Mouse (Mus musculus): ENCODE measurements around the gene Pcbp3. TPM values are rescaled to one million over a fixed set of nuclear protein-coding genes. Genes with fewer than 3 reads are reported as not detected.

The Pcbp3 gene
- polyA plus RNA-seq, 1 experiment: 235 TPM

- H3K4me1 ChIP-seq (ENCODE audit: control insufficient read depth, insufficient read depth, low read length): no peaks in the 10 kb centered on the region
- H3K36me3 ChIP-seq (ENCODE audit: control insufficient read depth, insufficient read depth, low read length): no peaks in the 10 kb centered on the region; the same call in 1 of the 2 replicates
- H3K4me3 ChIP-seq (ENCODE audit: control insufficient read depth, low read depth, low read length): no peak overlapping the region
- no peaks in the 10 kb centered on the region for H3K27me3 ChIP-seq (ENCODE audit: control insufficient read depth, insufficient read depth, low read length)
- no peak overlapping the region for H3K27ac ChIP-seq (ENCODE audit: control insufficient read depth, insufficient read depth, low read depth, low read length)
- TF ChIP-seq CTCF (IDR thresholded peaks at IDR 0.05; ENCODE audit: control insufficient read depth, insufficient read depth, insufficient replicate concordance, low read depth, low read length) (no peak), POLR2A (IDR thresholded peaks at IDR 0.05; ENCODE audit: control insufficient read depth, low read depth, low read length) (no peak)
These were observed 29.9 kb downstream of the Pcbp3 start for GRCm38 (mm10) chr10:76931794-76932193.

- TF ChIP-seq POLR2A (IDR thresholded peaks at IDR 0.05; ENCODE audit: control insufficient read depth, low read depth, low read length) (no peak), CTCF (IDR thresholded peaks at IDR 0.05; ENCODE audit: control insufficient read depth, insufficient read depth, insufficient replicate concordance, low read depth, low read length) (no peak)
- no peak overlapping the region for H3K27ac ChIP-seq (ENCODE audit: control insufficient read depth, insufficient read depth, low read depth, low read length)
- no peaks in the 10 kb centered on the region; the same call in none of the 2 replicates for H3K36me3 ChIP-seq (ENCODE audit: control insufficient read depth, insufficient read depth, low read length)
- no peak overlapping the region for H3K4me3 ChIP-seq (ENCODE audit: control insufficient read depth, low read depth, low read length)
- no peaks in the 10 kb centered on the region for H3K4me1 ChIP-seq (ENCODE audit: control insufficient read depth, insufficient read depth, low read length)
- no peaks in the 10 kb centered on the region for H3K27me3 ChIP-seq (ENCODE audit: control insufficient read depth, insufficient read depth, low read length)
These were observed 30.6 kb downstream of the Pcbp3 start for GRCm38 (mm10) chr10:76931122-76931521.

GRCm38 (mm10) chr10:76924441-76924840, 37.2 kb downstream of the Pcbp3 start:
- Histone ChIP-seq H3K27ac (ENCODE audit: control insufficient read depth, insufficient read depth, low read depth, low read length) (no peak overlapping the region), H3K4me1 (ENCODE audit: control insufficient read depth, insufficient read depth, low read length) (no peaks in the 10 kb centered on the region), H3K27me3 (ENCODE audit: control insufficient read depth, insufficient read depth, low read length) (no peaks in the 10 kb centered on the region), H3K4me3 (ENCODE audit: control insufficient read depth, low read depth, low read length) (no peak overlapping the region), H3K36me3 (ENCODE audit: control insufficient read depth, insufficient read depth, low read length) (no peaks in the 10 kb centered on the region; the same call in 1 of the 2 replicates)
- TF ChIP-seq CTCF (IDR thresholded peaks at IDR 0.05; ENCODE audit: control insufficient read depth, insufficient read depth, insufficient replicate concordance, low read depth, low read length): no peak
- no peak for TF ChIP-seq POLR2A (IDR thresholded peaks at IDR 0.05; ENCODE audit: control insufficient read depth, low read depth, low read length)

- H3K27me3 ChIP-seq (ENCODE audit: control insufficient read depth, insufficient read depth, low read length): no peaks in the 10 kb centered on the region
- H3K27ac ChIP-seq (ENCODE audit: control insufficient read depth, insufficient read depth, low read depth, low read length): no peak overlapping the region
- TF ChIP-seq CTCF (IDR thresholded peaks at IDR 0.05; ENCODE audit: control insufficient read depth, insufficient read depth, insufficient replicate concordance, low read depth, low read length) (no peak), POLR2A (IDR thresholded peaks at IDR 0.05; ENCODE audit: control insufficient read depth, low read depth, low read length) (no peak)
- H3K4me1 ChIP-seq (ENCODE audit: control insufficient read depth, insufficient read depth, low read length): no peaks in the 10 kb centered on the region
- no peak overlapping the region for H3K4me3 ChIP-seq (ENCODE audit: control insufficient read depth, low read depth, low read length)
- no peaks in the 10 kb centered on the region for H3K36me3 ChIP-seq (ENCODE audit: control insufficient read depth, insufficient read depth, low read length)
These were observed 43.6 kb downstream of the Pcbp3 start for GRCm38 (mm10) chr10:76918086-76918485.

- no peak overlapping the region for H3K27ac ChIP-seq (ENCODE audit: control insufficient read depth, insufficient read depth, low read depth, low read length)
- no peaks in the 10 kb centered on the region for H3K27me3 ChIP-seq (ENCODE audit: control insufficient read depth, insufficient read depth, low read length)
- H3K4me1 ChIP-seq (ENCODE audit: control insufficient read depth, insufficient read depth, low read length): no peaks in the 10 kb centered on the region
- no peak for TF ChIP-seq POLR2A (IDR thresholded peaks at IDR 0.05; ENCODE audit: control insufficient read depth, low read depth, low read length)
- no peak for TF ChIP-seq CTCF (IDR thresholded peaks at IDR 0.05; ENCODE audit: control insufficient read depth, insufficient read depth, insufficient replicate concordance, low read depth, low read length)
- H3K4me3 ChIP-seq (ENCODE audit: control insufficient read depth, low read depth, low read length): no peak overlapping the region
- no peaks in the 10 kb centered on the region; the same call in 1 of the 2 replicates for H3K36me3 ChIP-seq (ENCODE audit: control insufficient read depth, insufficient read depth, low read length)
These were observed 55.3 kb downstream of the Pcbp3 start for GRCm38 (mm10) chr10:76906434-76906833.

GRCm38 (mm10) chr10:76905935-76906341, 55.7 kb downstream of the Pcbp3 start:
- no peaks in the 10 kb centered on the region for H3K4me1 ChIP-seq (ENCODE audit: control insufficient read depth, insufficient read depth, low read length)
- H3K36me3 ChIP-seq (ENCODE audit: control insufficient read depth, insufficient read depth, low read length): no peaks in the 10 kb centered on the region; the same call in 1 of the 2 replicates
- no peak overlapping the region for H3K4me3 ChIP-seq (ENCODE audit: control insufficient read depth, low read depth, low read length)
- no peak overlapping the region for H3K27ac ChIP-seq (ENCODE audit: control insufficient read depth, insufficient read depth, low read depth, low read length)
- TF ChIP-seq POLR2A (IDR thresholded peaks at IDR 0.05; ENCODE audit: control insufficient read depth, low read depth, low read length) (no peak), CTCF (IDR thresholded peaks at IDR 0.05; ENCODE audit: control insufficient read depth, insufficient read depth, insufficient replicate concordance, low read depth, low read length) (no peak)
- H3K27me3 ChIP-seq (ENCODE audit: control insufficient read depth, insufficient read depth, low read length): no peaks in the 10 kb centered on the region

- TF ChIP-seq POLR2A (IDR thresholded peaks at IDR 0.05; ENCODE audit: control insufficient read depth, low read depth, low read length) (no peak), CTCF (IDR thresholded peaks at IDR 0.05; ENCODE audit: control insufficient read depth, insufficient read depth, insufficient replicate concordance, low read depth, low read length) (no peak)
- H3K4me3 ChIP-seq (ENCODE audit: control insufficient read depth, low read depth, low read length): no peak overlapping the region
These were observed 58.0 kb downstream of the Pcbp3 start for GRCm38 (mm10) chr10:76903694-76904093.

GRCm38 (mm10) chr10:76903099-76903498, 58.6 kb downstream of the Pcbp3 start:
- H3K4me3 ChIP-seq (ENCODE audit: control insufficient read depth, low read depth, low read length): no peak overlapping the region
- H3K27me3 ChIP-seq (ENCODE audit: control insufficient read depth, insufficient read depth, low read length): no peaks in the 10 kb centered on the region
- no peaks in the 10 kb centered on the region for H3K4me1 ChIP-seq (ENCODE audit: control insufficient read depth, insufficient read depth, low read length)
- no peaks in the 10 kb centered on the region; the same call in 1 of the 2 replicates for H3K36me3 ChIP-seq (ENCODE audit: control insufficient read depth, insufficient read depth, low read length)
- no peak overlapping the region for H3K27ac ChIP-seq (ENCODE audit: control insufficient read depth, insufficient read depth, low read depth, low read length)
- TF ChIP-seq CTCF (IDR thresholded peaks at IDR 0.05; ENCODE audit: control insufficient read depth, insufficient read depth, insufficient replicate concordance, low read depth, low read length): no peak
- no peak for TF ChIP-seq POLR2A (IDR thresholded peaks at IDR 0.05; ENCODE audit: control insufficient read depth, low read depth, low read length)

More at GRCm38 (mm10) chr10:76903694-76904093, 58.0 kb downstream of the Pcbp3 start:
- Histone ChIP-seq H3K27me3 (ENCODE audit: control insufficient read depth, insufficient read depth, low read length) (no peaks in the 10 kb centered on the region), H3K36me3 (ENCODE audit: control insufficient read depth, insufficient read depth, low read length) (no peaks in the 10 kb centered on the region; the same call in 1 of the 2 replicates), H3K4me1 (ENCODE audit: control insufficient read depth, insufficient read depth, low read length) (no peaks in the 10 kb centered on the region), H3K27ac (ENCODE audit: control insufficient read depth, insufficient read depth, low read depth, low read length) (no peak overlapping the region)
